10 mouse cellular contexts compared by ENCODE assay signal in genomic region chr12:111134791-111135733, GRCm38 (mm10). TPM values are rescaled to one million over a fixed set of nuclear protein-coding genes. Genes with fewer than 3 reads are reported as not detected.
DNase-seq lines count a peak whose midpoint lies in the region; ATAC-seq lines count a peak whose summit lies in the region.
"Had no signal": no experiment of that assay in that cellular context is flagged by ENCODE, and none has a peak within 500 bp of the region (broad histone marks: within the 10 kb centered on the region; RNA-seq: fewer than 3 reads in every experiment).

No protein-coding gene starts in this region.

- no peaks in the 10 kb centered on the region for H3K4me1 ChIP-seq in kidney, embryonic 15.5 days

- peak; percentile 30 for DNase-seq in kidney, postnatal 10 days
- peak; percentile 58 to 67 for DNase-seq in cerebellum, postnatal 10 days
- peak; percentile 13 for DNase-seq in heart, adult 8-10 months (ENCODE audit: low spot score)
- peak; percentile 22 to 40 for DNase-seq in layer of hippocampus, postnatal 25 days (ENCODE audit: extremely low spot score in 1 of 2, low spot score in 1 of 2)
- no peak for DNase-seq in adrenal gland, postnatal 14 days

- no peak overlapping the region for H3K9ac ChIP-seq in kidney, embryonic 15.5 days

- no peak overlapping the region for H3K4me3 ChIP-seq in kidney, embryonic 15.5 days (replicated peaks)
- H3K4me3 ChIP-seq: megakaryocyte, embryonic 14.5 days had no signal

- no peak for ATAC-seq in kidney, embryonic 15.5 days (replicated peaks; ENCODE audit: low FRiP score)
- no peak for ATAC-seq in monocyte, adult 5-6 weeks (replicated peaks; ENCODE audit: insufficient number of reproducible peaks, low FRiP score, low TSS enrichment, poor library complexity, severe bottlenecking)
- ATAC-seq in megakaryocyte, adult 5-6 weeks (ENCODE audit: poor library complexity, severe bottlenecking) = no peak

- no peaks in the 10 kb centered on the region for H3K36me3 ChIP-seq in kidney, embryonic 15.5 days

- H3K27me3 ChIP-seq in kidney, embryonic 15.5 days = no peaks in the 10 kb centered on the region

- WGBS in kidney, embryonic 15.5 days = 65% methylated on average over 19 of the region's 19 CpGs

- H3K27ac ChIP-seq in kidney, embryonic 15.5 days = no peak overlapping the region

- no peak overlapping the region for H3K4me2 ChIP-seq in kidney, embryonic 15.5 days

- H3K9me3 ChIP-seq in kidney, embryonic 15.5 days (replicated peaks) = no peaks in the 10 kb centered on the region; the same call in 1 of the 2 replicates

RNA-seq across cellular contexts. Expression of gene Traf3, which starts 31.1 kb away (rescaled TPM):
- 10.1 and 11.6 TPM in 2 replicates for polyA plus RNA-seq in kidney, embryonic 15.5 days (2015; fragmentation: Nextera tagmentation; extraction: Ambion mirVana)
- 10 to 100 TPM; 12.5 to 19.0 (median 15.3) TPM for total RNA-seq in heart, adult 8-10 months (2022)
- total RNA-seq in layer of hippocampus, postnatal 25 days (2021) = 10 to 100 TPM; 92.9 to 94.0 TPM
- total RNA-seq in monocyte, adult 5-6 weeks (2017) = 40.4 to 58.6 TPM (median 41.0 TPM) in 3 replicates
- 9.9 and 13.9 TPM in 2 replicates for total RNA-seq in megakaryocyte, adult 5-6 weeks (2015)
- total RNA-seq in megakaryocyte, adult 5-6 weeks (2017) = 18.0 and 21.2 TPM in 2 replicates
- 19.3 and 24.9 TPM in 2 replicates for total RNA-seq in adrenal gland, postnatal 14 days (2021)

RNA-seq across cellular contexts. Expression of gene 4930595D18Rik, which starts 49.2 kb away (rescaled TPM):
- not detected in 2 replicates for polyA plus RNA-seq in kidney, embryonic 15.5 days (2015; fragmentation: Nextera tagmentation; extraction: Ambion mirVana)
- not detected for total RNA-seq in heart, adult 8-10 months (2022)
- total RNA-seq in layer of hippocampus, postnatal 25 days (2021) = not detected
- 1.2 TPM in 1 of 3 replicates, not detected in the others for total RNA-seq in monocyte, adult 5-6 weeks (2017)
- total RNA-seq in megakaryocyte, adult 5-6 weeks (2015) = not detected in 2 replicates
- not detected in 2 replicates for total RNA-seq in megakaryocyte, adult 5-6 weeks (2017)
- not detected in 2 replicates for total RNA-seq in adrenal gland, postnatal 14 days (2021)
- total RNA-seq: MEL had no signal
